Mouse (Mus musculus): ENCODE results near the gene Tbrg1. TPM values are rescaled to one million over a fixed set of nuclear protein-coding genes. Genes with fewer than 3 reads are reported as not detected.

The Tbrg1 gene
- polyA plus RNA-seq, 1 experiment: 93.3 TPM

DNA sequence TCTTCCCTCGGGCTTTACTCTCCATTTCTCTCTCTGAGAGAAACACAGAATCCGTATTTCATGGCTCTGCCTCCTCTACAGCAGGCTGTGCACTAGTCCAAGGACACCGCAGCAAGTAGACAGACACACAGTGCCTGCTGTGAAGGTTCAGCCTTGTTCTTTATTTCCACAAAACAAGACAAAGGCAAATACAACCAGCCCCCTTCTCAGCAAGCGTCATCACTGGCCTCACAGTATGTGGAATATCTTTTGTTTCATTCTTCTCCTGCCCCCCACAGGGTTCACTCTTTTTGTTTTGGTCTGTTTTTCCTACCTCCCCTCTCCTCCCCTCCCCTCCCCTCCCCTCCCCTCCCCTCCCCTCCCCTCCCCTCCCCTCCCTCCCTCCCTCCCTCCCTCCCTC lies 28.5 kb downstream of the Tbrg1 start:
- TF ChIP-seq TCF12 (IDR thresholded peaks at IDR 0.05; ENCODE audit: insufficient read depth, poor library complexity, severe bottlenecking) (no peak), MAX (IDR thresholded peaks at IDR 0.05; ENCODE audit: low read depth) (no peak), POLR2AphosphoS2 (IDR thresholded peaks at IDR 0.05; ENCODE audit: insufficient read length, low read depth) (no peak), CEBPB (IDR thresholded peaks at IDR 0.05; ENCODE audit: insufficient read depth, poor library complexity, severe bottlenecking) (no peak), E2F4 (IDR thresholded peaks at IDR 0.05; ENCODE audit: insufficient read depth) (no peak), POLR2A (IDR thresholded peaks at IDR 0.05; ENCODE audit: insufficient read length, low read depth) (no peak), MYOG (IDR thresholded peaks at IDR 0.05; ENCODE audit: control insufficient read depth in 1 of 3, insufficient read depth in 1 of 3, insufficient read length in 2 of 3, low read depth in 2 of 3) (no peak), MYOD1 (IDR thresholded peaks at IDR 0.05; ENCODE audit: control insufficient read depth in 1 of 3, insufficient read length in 2 of 3, low read depth in 2 of 3) (no peak), TCF3 (IDR thresholded peaks at IDR 0.05; ENCODE audit: insufficient read length, low read depth) (no peak), REST (IDR thresholded peaks at IDR 0.05; ENCODE audit: insufficient read depth, insufficient read length) (no peak)
- H3ac ChIP-seq (ENCODE audit: control insufficient read depth, insufficient read length): no peak overlapping the region

GRCm38 (mm10) chr9:37627263-37627662 lies 29.8 kb downstream of the Tbrg1 start:
- no peak overlapping the region for H3ac ChIP-seq (ENCODE audit: control insufficient read depth, insufficient read length)
- TF ChIP-seq TCF3 (IDR thresholded peaks at IDR 0.05; ENCODE audit: insufficient read length, low read depth): no peak
- no peak for TF ChIP-seq POLR2A (IDR thresholded peaks at IDR 0.05; ENCODE audit: insufficient read length, low read depth)
- TF ChIP-seq TCF12 (IDR thresholded peaks at IDR 0.05; ENCODE audit: insufficient read depth, poor library complexity, severe bottlenecking): no peak
- no peak for TF ChIP-seq CEBPB (IDR thresholded peaks at IDR 0.05; ENCODE audit: insufficient read depth, poor library complexity, severe bottlenecking)
- no peak for TF ChIP-seq REST (IDR thresholded peaks at IDR 0.05; ENCODE audit: insufficient read depth, insufficient read length)
- no peak for TF ChIP-seq USF1 (IDR thresholded peaks at IDR 0.05; ENCODE audit: low read depth)
- TF ChIP-seq POLR2AphosphoS2 (IDR thresholded peaks at IDR 0.05; ENCODE audit: insufficient read length, low read depth): no peak
- TF ChIP-seq E2F4 (IDR thresholded peaks at IDR 0.05; ENCODE audit: insufficient read depth): no peak
- TF ChIP-seq SRF (IDR thresholded peaks at IDR 0.05; ENCODE audit: control insufficient read depth, insufficient read length, low read depth): no peak
- no peak for TF ChIP-seq MAX (IDR thresholded peaks at IDR 0.05; ENCODE audit: low read depth)
- TF ChIP-seq MYOD1 (IDR thresholded peaks at IDR 0.05; ENCODE audit: control insufficient read depth in 1 of 3, insufficient read length in 2 of 3, low read depth in 2 of 3): no peak
- TF ChIP-seq MYOG (IDR thresholded peaks at IDR 0.05; ENCODE audit: control insufficient read depth in 1 of 3, insufficient read depth in 1 of 3, insufficient read length in 2 of 3, low read depth in 2 of 3): no peak
- no peaks in the 10 kb centered on the region for H3K36me3 ChIP-seq (ENCODE audit: control insufficient read depth, insufficient read depth)
- H3K4me3 ChIP-seq: no peak overlapping the region
- H3K4me2 ChIP-seq (ENCODE audit: low read depth): no peak overlapping the region
- peaks cover 4% of the 10 kb centered on the region for H3K27me3 ChIP-seq (ENCODE audit: control insufficient read depth, insufficient read depth, insufficient read length)
- no peaks in the 10 kb centered on the region for H3K79me2 ChIP-seq (ENCODE audit: control insufficient read depth, insufficient read depth)

More for the DNA sequence above, 28.5 kb downstream of the Tbrg1 start:
- H3K79me2 ChIP-seq (ENCODE audit: control insufficient read depth, insufficient read depth): no peaks in the 10 kb centered on the region
- peaks cover 4% of the 10 kb centered on the region for H3K27me3 ChIP-seq (ENCODE audit: control insufficient read depth, insufficient read depth, insufficient read length)
- H3K4me3 ChIP-seq: no peak overlapping the region
- H3K36me3 ChIP-seq (ENCODE audit: control insufficient read depth, insufficient read depth): no peaks in the 10 kb centered on the region
- no peak overlapping the region for H3K4me2 ChIP-seq (ENCODE audit: low read depth)

DNA sequence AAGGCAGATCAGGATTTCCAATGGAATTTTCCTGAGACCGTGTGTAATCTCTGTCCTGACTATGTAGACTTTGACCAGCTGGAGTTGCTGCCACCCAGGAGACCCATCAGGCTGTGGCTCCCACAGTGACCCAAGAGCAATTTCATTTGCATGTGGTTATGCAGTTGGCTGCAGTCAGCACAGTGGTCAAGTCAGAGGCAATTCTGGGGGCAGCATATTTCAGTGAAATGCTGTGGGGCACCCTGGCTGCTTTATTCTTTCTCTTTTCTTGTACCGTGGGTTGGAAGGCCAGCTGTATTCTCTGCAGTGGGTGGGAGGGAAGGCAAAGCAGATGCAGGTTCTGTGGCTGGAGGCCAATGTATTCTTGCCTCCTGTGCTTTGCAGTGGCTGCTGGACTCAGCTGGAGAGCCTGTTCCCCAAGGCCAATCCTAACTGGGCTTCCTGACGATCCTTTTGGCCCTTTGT lies 31.0 kb downstream of the Tbrg1 start:
- peaks cover 4% of the 10 kb centered on the region for H3K27me3 ChIP-seq (ENCODE audit: control insufficient read depth, insufficient read depth, insufficient read length)
- TF ChIP-seq E2F4 (IDR thresholded peaks at IDR 0.05; ENCODE audit: insufficient read depth) (no peak), CEBPB (IDR thresholded peaks at IDR 0.05; ENCODE audit: insufficient read depth, poor library complexity, severe bottlenecking) (no peak), POLR2A (IDR thresholded peaks at IDR 0.05; ENCODE audit: insufficient read length, low read depth) (no peak), MAX (IDR thresholded peaks at IDR 0.05; ENCODE audit: low read depth) (no peak), SRF (IDR thresholded peaks at IDR 0.05; ENCODE audit: control insufficient read depth, insufficient read length, low read depth) (no peak), TCF12 (IDR thresholded peaks at IDR 0.05; ENCODE audit: insufficient read depth, poor library complexity, severe bottlenecking) (no peak), MYOD1 (IDR thresholded peaks at IDR 0.05; ENCODE audit: control insufficient read depth in 1 of 3, insufficient read length in 2 of 3, low read depth in 2 of 3) (no peak), REST (IDR thresholded peaks at IDR 0.05; ENCODE audit: insufficient read depth, insufficient read length) (no peak)
- no peak overlapping the region for H3K4me2 ChIP-seq (ENCODE audit: low read depth)
- H3K4me3 ChIP-seq: no peak overlapping the region
- no peak overlapping the region for H3ac ChIP-seq (ENCODE audit: control insufficient read depth, insufficient read length)
- no peaks in the 10 kb centered on the region for H3K79me2 ChIP-seq (ENCODE audit: control insufficient read depth, insufficient read depth)
- no peaks in the 10 kb centered on the region for H3K36me3 ChIP-seq (ENCODE audit: control insufficient read depth, insufficient read depth)

- Histone ChIP-seq H3K4me3 (no peak overlapping the region), H3K4me2 (ENCODE audit: low read depth) (no peak overlapping the region), H3K27me3 (ENCODE audit: control insufficient read depth, insufficient read depth, insufficient read length) (peaks cover 4% of the 10 kb centered on the region), H3K36me3 (ENCODE audit: control insufficient read depth, insufficient read depth) (no peaks in the 10 kb centered on the region), H3K79me2 (ENCODE audit: control insufficient read depth, insufficient read depth) (no peaks in the 10 kb centered on the region), H3ac (ENCODE audit: control insufficient read depth, insufficient read length) (no peak overlapping the region)
- TF ChIP-seq MYOG (IDR thresholded peaks at IDR 0.05; ENCODE audit: control insufficient read depth in 1 of 3, insufficient read depth in 1 of 3, insufficient read length in 2 of 3, low read depth in 2 of 3) (no peak), USF1 (IDR thresholded peaks at IDR 0.05; ENCODE audit: low read depth) (no peak), TCF3 (IDR thresholded peaks at IDR 0.05; ENCODE audit: insufficient read length, low read depth) (no peak), POLR2AphosphoS2 (IDR thresholded peaks at IDR 0.05; ENCODE audit: insufficient read length, low read depth) (no peak), MAX (IDR thresholded peaks at IDR 0.05; ENCODE audit: low read depth) (no peak), MYOD1 (IDR thresholded peaks at IDR 0.05; ENCODE audit: control insufficient read depth in 1 of 3, insufficient read length in 2 of 3, low read depth in 2 of 3) (no peak), POLR2A (IDR thresholded peaks at IDR 0.05; ENCODE audit: insufficient read length, low read depth) (no peak), SRF (IDR thresholded peaks at IDR 0.05; ENCODE audit: control insufficient read depth, insufficient read length, low read depth) (no peak)
Measured at GRCm38 (mm10) chr9:37625641-37626040, 31.5 kb downstream of the Tbrg1 start.

DNA sequence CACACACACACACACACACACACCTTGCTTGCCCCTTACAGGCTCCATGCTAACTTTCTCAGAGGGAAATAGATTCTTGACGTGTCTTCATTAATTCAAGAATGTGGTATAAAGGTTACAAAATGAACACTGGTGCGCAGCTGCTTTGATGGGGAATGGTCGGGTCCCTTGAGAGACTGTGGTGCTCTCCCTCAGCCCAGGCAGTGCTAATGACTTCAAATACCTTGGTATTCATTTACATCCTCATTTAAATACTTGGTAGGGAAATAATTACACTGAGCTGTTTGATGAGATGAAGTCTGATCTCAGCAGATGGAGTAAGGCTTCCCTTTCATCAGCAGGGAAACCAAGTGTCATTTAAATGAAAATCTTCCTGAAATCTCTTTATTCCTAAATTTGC lies 32.0 kb downstream of the Tbrg1 start:
- Histone ChIP-seq H3K79me2 (ENCODE audit: control insufficient read depth, insufficient read depth) (no peaks in the 10 kb centered on the region), H3K36me3 (ENCODE audit: control insufficient read depth, insufficient read depth) (no peaks in the 10 kb centered on the region), H3K4me2 (ENCODE audit: low read depth) (no peak overlapping the region), H3ac (ENCODE audit: control insufficient read depth, insufficient read length) (no peak overlapping the region), H3K27me3 (ENCODE audit: control insufficient read depth, insufficient read depth, insufficient read length) (peaks cover 4% of the 10 kb centered on the region), H3K4me3 (no peak overlapping the region)
- no peak for TF ChIP-seq SRF (IDR thresholded peaks at IDR 0.05; ENCODE audit: control insufficient read depth, insufficient read length, low read depth)
- TF ChIP-seq REST (IDR thresholded peaks at IDR 0.05; ENCODE audit: insufficient read depth, insufficient read length): no peak
- no peak for TF ChIP-seq USF1 (IDR thresholded peaks at IDR 0.05; ENCODE audit: low read depth)
- TF ChIP-seq MYOD1 (IDR thresholded peaks at IDR 0.05; ENCODE audit: control insufficient read depth in 1 of 3, insufficient read length in 2 of 3, low read depth in 2 of 3): no peak
- no peak for TF ChIP-seq TCF3 (IDR thresholded peaks at IDR 0.05; ENCODE audit: insufficient read length, low read depth)
- TF ChIP-seq MAX (IDR thresholded peaks at IDR 0.05; ENCODE audit: low read depth): no peak
- TF ChIP-seq CEBPB (IDR thresholded peaks at IDR 0.05; ENCODE audit: insufficient read depth, poor library complexity, severe bottlenecking): no peak
- no peak for TF ChIP-seq MYOG (IDR thresholded peaks at IDR 0.05; ENCODE audit: control insufficient read depth in 1 of 3, insufficient read depth in 1 of 3, insufficient read length in 2 of 3, low read depth in 2 of 3)
- TF ChIP-seq POLR2A (IDR thresholded peaks at IDR 0.05; ENCODE audit: insufficient read length, low read depth): no peak
- no peak for TF ChIP-seq E2F4 (IDR thresholded peaks at IDR 0.05; ENCODE audit: insufficient read depth)
- TF ChIP-seq POLR2AphosphoS2 (IDR thresholded peaks at IDR 0.05; ENCODE audit: insufficient read length, low read depth): no peak
- TF ChIP-seq TCF12 (IDR thresholded peaks at IDR 0.05; ENCODE audit: insufficient read depth, poor library complexity, severe bottlenecking): no peak

All from myocyte (in vitro differentiated cells).